Mouse (Mus musculus): ENCODE measurements around the gene Hs3st3b1.

DNA sequence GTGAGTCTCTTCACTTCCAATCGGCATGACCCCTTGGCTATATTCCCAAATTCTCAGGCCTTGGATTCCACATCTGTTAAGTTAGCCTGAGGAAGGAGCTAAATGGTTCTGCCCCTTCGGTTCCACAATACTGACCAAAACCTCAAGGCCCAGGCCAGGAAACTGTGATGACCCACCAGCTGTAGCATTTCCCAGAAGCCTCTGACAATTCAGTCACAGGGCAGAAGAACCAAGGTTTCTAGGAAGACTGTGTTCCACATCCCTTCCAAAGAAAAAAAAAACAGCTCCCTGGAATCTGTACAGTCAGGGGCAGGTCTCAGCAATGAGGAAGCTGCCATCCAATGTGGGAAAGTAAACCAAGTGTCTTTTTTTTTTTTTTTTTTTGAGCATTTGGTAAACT is 25.1 kb downstream of the Hs3st3b1 start:
- no peak for TF ChIP-seq POLR2A (IDR thresholded peaks at IDR 0.05; ENCODE audit: borderline replicate concordance, extremely low read depth, low read depth, low read length)
- no peak for TF ChIP-seq CTCF (IDR thresholded peaks at IDR 0.05; ENCODE audit: insufficient read depth, low read length)

Measured in lung, adult 2 months (tissue).